Mouse (Mus musculus) liver, embryonic 14.5 days (tissue): ENCODE results near the gene Zc3h12d.

ENCODE experiments used
- CTCF ChIP-seq: IDR thresholded peaks from 2 replicates; pipeline ENCODE4 v1.5.1; 2016; ENCODE audit warnings: antibody characterized with exemption, low read depth, control low read depth
- EP300 ChIP-seq: IDR thresholded peaks from 2 replicates; pipeline ENCODE4 v1.6.1; 2016; ENCODE audit warnings: antibody characterized with exemption, low read depth

- TF ChIP-seq CTCF (no peak), EP300 (no peak)
Measured at GRCm38 (mm10) chr10:7839551-7840352, 7.5 kb downstream of the Zc3h12d start.
